In genomic region chr17:33754656-33755055, GRCm38 (mm10) we compare ENCODE assay signal across 12 mouse cellular contexts. TPM values are rescaled to one million over a fixed set of nuclear protein-coding genes. Genes with fewer than 3 reads are reported as not detected.
A peak's percentile ranks its signal among the peaks of the same experiment; 100 is the strongest.
DNase-seq lines count a peak whose midpoint lies in the region; ATAC-seq and TF ChIP-seq lines count a peak whose summit lies in the region.
"Had no signal": no experiment of that assay in that cellular context is flagged by ENCODE, and none has a peak within 500 bp of the region (broad histone marks: within the 10 kb centered on the region; RNA-seq: fewer than 3 reads in every experiment).

No protein-coding gene starts in this region.

- DNase-seq in heart, adult 11 months: peak; percentile 85
- no peak for DNase-seq in heart, postnatal 14 days
- no peak for DNase-seq in lung, embryonic 14.5 days
- DNase-seq in lung, adult 2 months: no peak
- DNase-seq in urinary bladder, postnatal 4 days (ENCODE audit: low spot score in 2 of 2): no peak
- DNase-seq in right cerebral cortex, postnatal 4 days: no peak
- DNase-seq: cerebellum, postnatal 25 days; gastrocnemius, postnatal 25 days; lung, postnatal 14 days had no signal

- ATAC-seq in lung, embryonic 14.5 days (ENCODE audit: insufficient read depth): no peak
- ATAC-seq: intestine, embryonic 15.5 days had no signal

- WGBS in lung, embryonic 14.5 days: 63% methylated on average over 1 of the region's 1 CpGs
- WGBS in lung, adult 2 months: 88% methylated on average over 1 of the region's 1 CpGs

- no peaks in the 10 kb centered on the region for H3K27me3 ChIP-seq in lung, embryonic 14.5 days (ENCODE audit: insufficient read depth, low read length)
- no peaks in the 10 kb centered on the region for H3K27me3 ChIP-seq in E14TG2a.4 (ENCODE audit: insufficient read depth, low read length)
- H3K27me3 ChIP-seq: intestine, embryonic 15.5 days had no signal

- H3K27ac ChIP-seq in lung, embryonic 14.5 days (ENCODE audit: low read depth): no peak overlapping the region
- peak overlapping the region; percentile 22 for H3K27ac ChIP-seq in brown adipose tissue, adult 24 weeks (replicated peaks; ENCODE audit: low read depth, low read length)
- H3K27ac ChIP-seq: intestine, embryonic 15.5 days had no signal

- H3K36me3 ChIP-seq in lung, embryonic 14.5 days (ENCODE audit: insufficient read depth): peaks cover 33% of the 10 kb centered on the region
- H3K36me3 ChIP-seq in E14TG2a.4 (ENCODE audit: insufficient read depth, low read length): peaks cover 88% of the 10 kb centered on the region

- no peak overlapping the region for H3K9ac ChIP-seq in lung, embryonic 14.5 days
- H3K9ac ChIP-seq: intestine, embryonic 15.5 days had no signal

- no peak overlapping the region for H3K4me2 ChIP-seq in lung, embryonic 14.5 days
- H3K4me2 ChIP-seq: intestine, embryonic 15.5 days had no signal

- H3K4me1 ChIP-seq in lung, embryonic 14.5 days (ENCODE audit: insufficient read depth): peaks cover 4% of the 10 kb centered on the region; the same call in 1 of the 2 replicates
- H3K4me1 ChIP-seq in lung, adult 2 months (ENCODE audit: control insufficient read depth, insufficient read depth, low read length): peaks cover 47% of the 10 kb centered on the region
- peaks cover 72% of the 10 kb centered on the region for H3K4me1 ChIP-seq in E14TG2a.4 (replicated peaks; ENCODE audit: low read depth, low read length)
- peaks cover 58% of the 10 kb centered on the region for H3K4me1 ChIP-seq in brown adipose tissue, adult 24 weeks (ENCODE audit: control insufficient read depth, insufficient read depth, insufficient read length, low read length)

- H3K9me3 ChIP-seq in lung, embryonic 14.5 days (ENCODE audit: low read depth, low read length): no peaks in the 10 kb centered on the region
- no peaks in the 10 kb centered on the region for H3K9me3 ChIP-seq in E14TG2a.4 (ENCODE audit: low read length)
- H3K9me3 ChIP-seq: intestine, embryonic 15.5 days had no signal

- H3K4me3 ChIP-seq in lung, embryonic 14.5 days (ENCODE audit: low read depth, low read length): no peak overlapping the region
- H3K4me3 ChIP-seq in lung, adult 2 months (replicated peaks; ENCODE audit: extremely low read depth, low read depth, low read length): no peak overlapping the region
- no peak overlapping the region for H3K4me3 ChIP-seq in E14TG2a.4 (replicated peaks; ENCODE audit: low read length)
- no peak overlapping the region for H3K4me3 ChIP-seq in brown adipose tissue, adult 24 weeks (ENCODE audit: insufficient read depth, low read depth, low read length)
- H3K4me3 ChIP-seq: intestine, embryonic 15.5 days had no signal

- peak; percentile 23; the same call in 1 of the 2 replicates for TF ChIP-seq CTCF in lung, embryonic 14.5 days (IDR thresholded peaks at IDR 0.05; ENCODE audit: low read depth)
- no peak for TF ChIP-seq CTCF in lung, adult 2 months (IDR thresholded peaks at IDR 0.05; ENCODE audit: insufficient read depth, low read length)
- TF ChIP-seq CTCF in E14TG2a.4 (conservative IDR thresholded peaks at IDR 0.05; ENCODE audit: low read length): peak; percentile 46

- intact Hi-C loops in heart, postnatal 14 days (cut with DNase I): no loop called here

- TF ChIP-seq POLR2A in lung, adult 2 months (IDR thresholded peaks at IDR 0.05; ENCODE audit: borderline replicate concordance, extremely low read depth, low read depth, low read length): no peak

RNA-seq across cellular contexts. Expression of gene Rab11b, which starts 5.7 kb away (rescaled TPM):
- 100 to 1,000 TPM; 271 to 275 TPM for total RNA-seq in heart, postnatal 14 days (2021)
- polyA plus RNA-seq in lung, embryonic 14.5 days (2014; fragmentation: Nextera tagmentation; extraction: Ambion mirVana): 241 and 278 TPM in 2 replicates
- polyA plus RNA-seq in lung, adult 2 months (2012; rRNA removed): 389 and 406 TPM in 2 replicates
- 73.4 and 85.4 TPM in 2 replicates for polyA plus RNA-seq in brown adipose tissue, adult 24 weeks (2012; ENCODE audit: insufficient read depth, insufficient read length, missing spikeins)

RNA-seq across cellular contexts. Expression of gene Angptl4, which starts 27.0 kb away (rescaled TPM):
- 10 to 100 TPM; 20.5 to 31.6 TPM for total RNA-seq in heart, postnatal 14 days (2021)
- polyA plus RNA-seq in lung, embryonic 14.5 days (2014; fragmentation: Nextera tagmentation; extraction: Ambion mirVana): 31.9 and 35.4 TPM in 2 replicates
- 34.6 and 87.6 TPM in 2 replicates for polyA plus RNA-seq in lung, adult 2 months (2012; rRNA removed)
- 243 and 355 TPM in 2 replicates for polyA plus RNA-seq in brown adipose tissue, adult 24 weeks (2012; ENCODE audit: insufficient read depth, insufficient read length, missing spikeins)

RNA-seq across cellular contexts. Expression of gene March2, which starts 36.2 kb away (rescaled TPM):
- 100 to 1,000 TPM; 160 to 167 TPM for total RNA-seq in heart, postnatal 14 days (2021)
- polyA plus RNA-seq in lung, embryonic 14.5 days (2014; fragmentation: Nextera tagmentation; extraction: Ambion mirVana): 45.3 and 46.4 TPM in 2 replicates
- polyA plus RNA-seq in lung, adult 2 months (2012; rRNA removed): 114 and 126 TPM in 2 replicates
- polyA plus RNA-seq in brown adipose tissue, adult 24 weeks (2012; ENCODE audit: insufficient read depth, insufficient read length, missing spikeins): 132 and 147 TPM in 2 replicates

RNA-seq across cellular contexts. Expression of gene Kank3, which starts 55.7 kb away (rescaled TPM):
- 100 to 1,000 TPM in 1 of 2 experiments, 10 to 100 TPM in 1; 96.9 to 104 TPM for total RNA-seq in heart, postnatal 14 days (2021)
- 65.1 and 65.4 TPM in 2 replicates for polyA plus RNA-seq in lung, embryonic 14.5 days (2014; fragmentation: Nextera tagmentation; extraction: Ambion mirVana)
- 395 and 450 TPM in 2 replicates for polyA plus RNA-seq in lung, adult 2 months (2012; rRNA removed)
- 16.2 and 37.3 TPM in 2 replicates for polyA plus RNA-seq in brown adipose tissue, adult 24 weeks (2012; ENCODE audit: insufficient read depth, insufficient read length, missing spikeins)
